ENCODE assay signal across 8 mouse cellular contexts in genomic region chrX:48345385-48345932, GRCm38 (mm10). TPM values are rescaled to one million over a fixed set of nuclear protein-coding genes. Genes with fewer than 3 reads are reported as not detected.
A peak's percentile ranks its signal among the peaks of the same experiment; 100 is the strongest.
DNase-seq lines count a peak whose midpoint lies in the region; ATAC-seq and TF ChIP-seq lines count a peak whose summit lies in the region.

No protein-coding gene starts in this region.

- no peaks in the 10 kb centered on the region for H3K9me3 ChIP-seq in ES-Bruce4 (replicated peaks; ENCODE audit: control insufficient read depth, insufficient read depth, low read length, poor library complexity, severe bottlenecking)
- H3K9me3 ChIP-seq in heart, postnatal 0 days (replicated peaks; ENCODE audit: control insufficient read depth, low read length): no peaks in the 10 kb centered on the region
- no peaks in the 10 kb centered on the region for H3K9me3 ChIP-seq in limb, embryonic 11.5 days (ENCODE audit: control insufficient read depth, low read length)
- H3K9me3 ChIP-seq in midbrain, embryonic 15.5 days: no peaks in the 10 kb centered on the region

- H3K9ac ChIP-seq in ES-Bruce4 (ENCODE audit: low read depth, poor library complexity, severe bottlenecking): peak overlapping the region; percentile 90
- H3K9ac ChIP-seq in heart, postnatal 0 days (replicated peaks; ENCODE audit: low read depth, low read length): peak overlapping the region; percentile 59
- peak overlapping the region; percentile 55 for H3K9ac ChIP-seq in limb, embryonic 11.5 days (ENCODE audit: low read length)
- H3K9ac ChIP-seq in midbrain, embryonic 15.5 days: peak overlapping the region; percentile 58

- peak overlapping the region; percentile 66 for H3K4me3 ChIP-seq in ES-Bruce4 (ENCODE audit: low read depth, low read length)
- peak overlapping the region; percentile 63 for H3K4me3 ChIP-seq in heart, postnatal 0 days (ENCODE audit: low read depth, low read length)
- peak overlapping the region; percentile 51 for H3K4me3 ChIP-seq in limb, embryonic 11.5 days (ENCODE audit: low read depth, low read length)
- peak overlapping the region; percentile 65 for H3K4me3 ChIP-seq in midbrain, embryonic 15.5 days

- TF ChIP-seq EP300 in ES-Bruce4 (IDR thresholded peaks at IDR 0.05; ENCODE audit: insufficient read depth, low read depth, low read length): no peak
- TF ChIP-seq EP300 in heart, postnatal 0 days (IDR thresholded peaks at IDR 0.05; ENCODE audit: low read depth): no peak

- H3K4me2 ChIP-seq in heart, postnatal 0 days (ENCODE audit: low read depth, low read length): peak overlapping the region; percentile 87
- H3K4me2 ChIP-seq in limb, embryonic 11.5 days (ENCODE audit: low read depth, severe bottlenecking): peak overlapping the region; percentile 66
- peak overlapping the region; percentile 76 for H3K4me2 ChIP-seq in midbrain, embryonic 15.5 days

- peak; percentile 21 to 28 for DNase-seq in B cell, adult 2 months
- peak; percentile 19 for DNase-seq in embryo, embryonic 10.5 days (ENCODE audit: low spot score)
- no peak for DNase-seq in heart, postnatal 0 days (ENCODE audit: low spot score)
- DNase-seq in limb, embryonic 11.5 days (ENCODE audit: low spot score): peak; percentile 50
- peak; percentile 24 to 57 for DNase-seq in thymus, postnatal 36 days

- no peaks in the 10 kb centered on the region for H3K4me1 ChIP-seq in ES-Bruce4 (ENCODE audit: control insufficient read depth, insufficient read depth, low read length)
- H3K4me1 ChIP-seq in heart, postnatal 0 days (ENCODE audit: control insufficient read depth, insufficient read depth): no peaks in the 10 kb centered on the region
- H3K4me1 ChIP-seq in limb, embryonic 11.5 days (ENCODE audit: control insufficient read depth, insufficient read depth, low read length): no peaks in the 10 kb centered on the region
- H3K4me1 ChIP-seq in midbrain, embryonic 15.5 days: peaks cover 14% of the 10 kb centered on the region; the same call in 1 of the 2 replicates

- TF ChIP-seq POLR2A in ES-Bruce4 (IDR thresholded peaks at IDR 0.05; ENCODE audit: insufficient read depth, low read length): no peak

- H3K27ac ChIP-seq in ES-Bruce4 (ENCODE audit: insufficient read depth, low read length): no peak overlapping the region
- no peak overlapping the region for H3K27ac ChIP-seq in heart, postnatal 0 days (ENCODE audit: low read depth)
- H3K27ac ChIP-seq in limb, embryonic 11.5 days (replicated peaks; ENCODE audit: low read depth, low read length): no peak overlapping the region
- H3K27ac ChIP-seq in midbrain, embryonic 15.5 days: peak overlapping the region; percentile 63

- H3K36me3 ChIP-seq in ES-Bruce4 (ENCODE audit: control insufficient read depth, insufficient read depth, low read length, poor library complexity, severe bottlenecking): no peaks in the 10 kb centered on the region
- H3K36me3 ChIP-seq in heart, postnatal 0 days (replicated peaks; ENCODE audit: control insufficient read depth, insufficient read depth, low read length): no peaks in the 10 kb centered on the region
- H3K36me3 ChIP-seq in limb, embryonic 11.5 days (ENCODE audit: control insufficient read depth, insufficient read depth, low read length): no peaks in the 10 kb centered on the region
- H3K36me3 ChIP-seq in midbrain, embryonic 15.5 days (replicated peaks): no peaks in the 10 kb centered on the region

- ATAC-seq in heart, postnatal 0 days (ENCODE audit: insufficient read depth, low read depth): no peak
- no peak for ATAC-seq in limb, embryonic 11.5 days (ENCODE audit: insufficient number of reproducible peaks, low FRiP score, low TSS enrichment, low read depth)
- ATAC-seq in midbrain, embryonic 15.5 days (replicated peaks): no peak
- ATAC-seq in megakaryocyte progenitor cell, adult 5-6 weeks (replicated peaks; ENCODE audit: poor library complexity): no peak

- peaks cover 9% of the 10 kb centered on the region for H3K27me3 ChIP-seq in ES-Bruce4 (ENCODE audit: control insufficient read depth, insufficient read depth, low read length, poor library complexity, severe bottlenecking)
- H3K27me3 ChIP-seq in heart, postnatal 0 days (ENCODE audit: control insufficient read depth, insufficient read depth, low read length): no peaks in the 10 kb centered on the region
- peaks cover 11% of the 10 kb centered on the region for H3K27me3 ChIP-seq in limb, embryonic 11.5 days (ENCODE audit: control insufficient read depth, insufficient read depth, low read length)
- no peaks in the 10 kb centered on the region for H3K27me3 ChIP-seq in midbrain, embryonic 15.5 days (replicated peaks)

- TF ChIP-seq CTCF in ES-Bruce4 (IDR thresholded peaks at IDR 0.05; ENCODE audit: low read depth, low read length): no peak
- no peak for TF ChIP-seq CTCF in heart, postnatal 0 days (IDR thresholded peaks at IDR 0.05; ENCODE audit: low read depth)

- 11% methylated on average over 28 of the region's 45 CpGs for WGBS in heart, postnatal 0 days
- 10% methylated on average over 19 of the region's 45 CpGs for WGBS in limb, embryonic 11.5 days
- WGBS in midbrain, embryonic 15.5 days: 17% methylated on average over 42 of the region's 45 CpGs

RNA-seq across cellular contexts. Expression of gene Bcorl1, which starts 4.3 kb away (rescaled TPM):
- 9.9 and 11.3 TPM in 2 replicates for polyA plus RNA-seq in ES-Bruce4 (2011; ENCODE audit: insufficient read depth, insufficient read length, low read depth, missing spikeins)
- total RNA-seq in heart, postnatal 0 days (2014; rRNA removed; ENCODE audit: low replicate concordance): 4.3 and 7.2 TPM in 2 replicates
- 2.0 TPM in 2 replicates for polyA plus RNA-seq in heart, postnatal 0 days (2015; fragmentation: Nextera tagmentation; extraction: Ambion mirVana)
- polyA plus RNA-seq in limb, embryonic 11.5 days (2014; fragmentation: Nextera tagmentation; extraction: Ambion mirVana): 5.3 and 5.4 TPM in 2 replicates
- polyA plus RNA-seq in midbrain, embryonic 15.5 days (2015; fragmentation: Nextera tagmentation; extraction: Ambion mirVana): 6.2 and 8.4 TPM in 2 replicates
- 10.0 and 10.3 TPM in 2 replicates for total RNA-seq in megakaryocyte progenitor cell, adult 5-6 weeks (2015)
- total RNA-seq in megakaryocyte progenitor cell, adult 5-6 weeks (2017): 4.3 and 6.9 TPM in 2 replicates
